Mouse (Mus musculus): ENCODE measurements at regions not wholly inside any gene's neighbourhood (a gene's known extent, or its start where the extent isn't known, plus 50 kb on each side); places are given as distances from the start of the nearest gene placed in this dataset.
A peak's percentile ranks its signal among the peaks of the same experiment; 100 is the strongest.

DNA sequence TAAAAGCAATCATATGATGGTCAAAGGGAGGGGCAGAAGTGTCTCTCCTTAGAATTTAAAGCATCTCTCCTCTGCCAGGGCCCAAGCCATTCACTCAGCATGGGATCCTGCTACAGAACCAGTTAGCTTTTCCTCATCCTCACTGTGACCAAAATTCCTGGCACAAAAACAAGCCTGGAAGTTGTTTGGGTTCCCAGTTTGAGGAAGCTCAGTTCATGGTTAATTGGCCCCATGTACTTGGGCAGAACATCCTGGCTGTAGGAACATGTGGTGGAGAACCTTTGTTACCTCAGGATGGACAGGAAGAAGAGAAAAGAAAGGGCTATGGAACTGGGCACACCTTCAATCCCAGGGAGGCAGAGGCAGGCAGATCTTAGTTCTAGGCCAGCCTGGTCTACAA, 52.4 kb upstream of the Mfge8 start:
- no peak overlapping the region for H3K27ac ChIP-seq (ENCODE audit: low read depth, low read length)
- no peaks in the 10 kb centered on the region for H3K27me3 ChIP-seq (ENCODE audit: control insufficient read depth, insufficient read depth, low read length)
- H3K4me3 ChIP-seq (ENCODE audit: low read length) = no peak overlapping the region
- ATAC-seq (ENCODE audit: low FRiP score, low TSS enrichment) = no peak
- H3K9me3 ChIP-seq (ENCODE audit: control insufficient read depth, low read length) = no peaks in the 10 kb centered on the region
- no peak overlapping the region for H3K4me2 ChIP-seq (replicated peaks; ENCODE audit: low read depth, low read length)
- no peak overlapping the region for H3K9ac ChIP-seq (ENCODE audit: low read depth, low read length)
- H3K36me3 ChIP-seq (ENCODE audit: control insufficient read depth, insufficient read depth, low read length) = no peaks in the 10 kb centered on the region
- 0 out of 2 replicates have a peak, but pooled peaks cover 2% of the 10 kb centered on the region for H3K4me1 ChIP-seq (ENCODE audit: control insufficient read depth, insufficient read depth, low read length)

DNA sequence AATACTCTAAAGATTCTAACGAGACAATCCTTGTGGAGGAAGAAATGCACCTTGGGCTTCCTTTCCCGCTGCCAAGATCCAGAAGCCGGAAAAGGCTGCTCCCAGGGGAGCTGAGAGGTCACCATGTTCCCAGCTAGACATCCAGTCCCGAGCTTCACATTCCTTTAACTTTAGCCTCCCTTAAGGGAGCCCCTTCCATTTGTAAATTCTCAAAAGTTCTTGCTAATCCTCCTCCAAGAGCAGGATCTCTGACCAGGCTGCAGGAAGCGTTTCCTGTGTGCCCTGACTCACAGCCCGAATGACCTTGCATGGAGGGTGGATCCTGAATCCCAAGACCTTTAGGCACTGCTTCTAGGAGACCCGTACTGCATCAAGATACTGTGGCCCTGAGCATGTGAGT, 53.5 kb upstream of the Mfge8 start:
- no peaks in the 10 kb centered on the region for H3K27me3 ChIP-seq (ENCODE audit: control insufficient read depth, insufficient read depth, low read length)
- WGBS = 54% methylated on average over 7 of the region's 7 CpGs
- H3K4me1 ChIP-seq (ENCODE audit: control insufficient read depth, insufficient read depth, low read length) = 0 out of 2 replicates have a peak, but pooled peaks cover 2% of the 10 kb centered on the region
- no peak overlapping the region for H3K4me3 ChIP-seq (ENCODE audit: low read length)
- no peak overlapping the region for H3K4me2 ChIP-seq (replicated peaks; ENCODE audit: low read depth, low read length)
- no peaks in the 10 kb centered on the region for H3K36me3 ChIP-seq (ENCODE audit: control insufficient read depth, insufficient read depth, low read length)
- no peak for ATAC-seq (ENCODE audit: low FRiP score, low TSS enrichment)
- H3K9ac ChIP-seq (ENCODE audit: low read depth, low read length) = no peak overlapping the region
- peak overlapping the region; percentile 82 for H3K27ac ChIP-seq (ENCODE audit: low read depth, low read length)
- H3K9me3 ChIP-seq (ENCODE audit: control insufficient read depth, low read length) = no peaks in the 10 kb centered on the region

DNA sequence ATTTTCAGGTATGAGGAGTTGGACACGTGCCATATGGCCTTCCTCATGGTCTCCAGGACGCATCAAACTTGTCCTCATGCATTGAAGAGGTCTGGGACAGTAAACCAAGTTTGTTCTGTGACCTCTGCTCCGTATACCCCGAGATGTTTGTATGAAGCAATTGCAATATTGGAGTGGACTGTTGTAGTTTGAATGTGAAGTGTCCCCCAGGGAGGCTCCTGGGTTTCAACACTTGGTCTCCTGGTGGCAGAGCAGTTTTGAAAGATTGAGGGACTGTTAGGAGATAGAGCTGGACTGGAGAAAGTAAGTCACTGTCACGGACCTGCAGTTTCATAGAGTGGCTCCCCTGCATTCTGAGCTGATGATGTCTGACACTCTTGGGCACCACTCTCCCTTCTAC, 54.6 kb upstream of the Mfge8 start:
- H3K4me3 ChIP-seq (ENCODE audit: low read length) = no peak overlapping the region
- no peaks in the 10 kb centered on the region for H3K9me3 ChIP-seq (ENCODE audit: control insufficient read depth, low read length)
- H3K4me1 ChIP-seq (ENCODE audit: control insufficient read depth, insufficient read depth, low read length) = 0 out of 2 replicates have a peak, but pooled peaks cover 2% of the 10 kb centered on the region
- no peaks in the 10 kb centered on the region for H3K27me3 ChIP-seq (ENCODE audit: control insufficient read depth, insufficient read depth, low read length)
- ATAC-seq (ENCODE audit: low FRiP score, low TSS enrichment) = no peak; the same call in 1 of the 2 replicates
- H3K27ac ChIP-seq (ENCODE audit: low read depth, low read length) = no peak overlapping the region
- no peaks in the 10 kb centered on the region for H3K36me3 ChIP-seq (ENCODE audit: control insufficient read depth, insufficient read depth, low read length)
- WGBS = 86% methylated on average over 5 of the region's 5 CpGs
- H3K4me2 ChIP-seq (replicated peaks; ENCODE audit: low read depth, low read length) = no peak overlapping the region
- no peak overlapping the region for H3K9ac ChIP-seq (ENCODE audit: low read depth, low read length)

DNA sequence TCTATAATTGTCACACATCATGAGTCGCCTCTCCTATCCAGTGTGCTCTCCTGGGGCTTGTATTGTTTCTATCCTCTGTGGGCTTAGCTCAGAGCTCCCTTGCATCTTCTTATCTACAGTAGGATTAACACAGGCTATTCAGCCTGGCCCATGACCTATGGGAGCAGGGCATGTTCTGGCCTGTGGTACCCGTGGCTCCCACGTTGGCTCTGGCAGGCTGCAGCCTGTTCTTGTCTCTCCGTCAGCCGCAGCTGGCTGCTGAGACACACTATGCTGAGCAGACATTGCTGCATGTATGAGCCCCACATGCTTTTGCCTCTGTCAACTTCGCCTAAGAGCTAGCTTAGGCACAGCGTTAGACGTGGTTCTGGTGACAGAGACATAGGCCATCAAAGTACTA, 58.3 kb upstream of the Mfge8 start:
- Histone ChIP-seq H3K27ac (ENCODE audit: low read depth, low read length) (no peak overlapping the region), H3K4me2 (replicated peaks; ENCODE audit: low read depth, low read length) (no peak overlapping the region), H3K4me3 (ENCODE audit: low read length) (no peak overlapping the region), H3K27me3 (ENCODE audit: control insufficient read depth, insufficient read depth, low read length) (no peaks in the 10 kb centered on the region), H3K4me1 (ENCODE audit: control insufficient read depth, insufficient read depth, low read length) (peaks cover 9% of the 10 kb centered on the region; the same call in 1 of the 2 replicates), H3K9me3 (ENCODE audit: control insufficient read depth, low read length) (no peaks in the 10 kb centered on the region), H3K36me3 (ENCODE audit: control insufficient read depth, insufficient read depth, low read length) (no peaks in the 10 kb centered on the region), H3K9ac (ENCODE audit: low read depth, low read length) (no peak overlapping the region)
- ATAC-seq (ENCODE audit: low FRiP score, low TSS enrichment) = no peak
- 67% methylated on average over 8 of the region's 8 CpGs for WGBS

DNA sequence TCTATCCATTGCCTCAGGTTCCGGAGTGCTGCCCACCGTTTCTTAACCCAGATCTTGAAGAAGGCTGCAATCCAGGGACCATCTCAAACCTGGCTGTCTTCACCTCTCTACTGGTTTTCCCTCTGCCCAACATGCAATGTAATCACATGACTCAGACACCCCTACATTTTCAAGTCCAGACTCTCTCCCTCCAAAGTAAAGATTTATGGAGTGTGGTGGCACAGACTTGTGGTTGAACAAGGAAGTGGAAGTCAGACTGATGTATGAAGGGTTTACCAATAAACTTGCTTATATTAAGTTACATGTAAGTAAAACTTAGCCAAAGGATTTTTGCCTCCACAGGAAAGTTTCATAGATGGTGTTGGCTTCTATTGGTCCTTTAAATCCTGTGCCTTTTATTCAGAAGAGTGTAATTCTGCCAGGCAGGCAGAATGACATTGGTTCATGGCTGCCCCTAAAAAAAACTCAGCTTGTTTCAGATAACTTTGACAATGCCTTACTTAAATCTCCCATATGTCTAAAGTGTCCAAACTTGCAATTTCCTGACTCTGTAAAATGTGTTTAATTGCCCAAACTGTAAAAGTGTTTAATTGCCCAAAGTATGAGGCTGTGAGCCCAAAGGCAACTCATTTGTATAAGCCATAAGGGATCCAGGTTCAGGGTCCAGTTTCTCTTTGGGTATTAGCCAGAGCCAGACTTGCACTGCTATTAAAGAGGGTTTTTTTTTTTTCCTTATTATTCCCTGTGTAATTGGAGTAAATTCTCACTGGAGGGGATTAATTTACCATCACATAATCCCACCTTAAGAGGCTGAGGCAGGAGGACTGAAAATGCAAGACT, 61.7 kb upstream of the Mfge8 start:
- ATAC-seq (ENCODE audit: low FRiP score, low TSS enrichment) = no peak
- no peak overlapping the region for H3K27ac ChIP-seq (ENCODE audit: low read depth, low read length)

DNA sequence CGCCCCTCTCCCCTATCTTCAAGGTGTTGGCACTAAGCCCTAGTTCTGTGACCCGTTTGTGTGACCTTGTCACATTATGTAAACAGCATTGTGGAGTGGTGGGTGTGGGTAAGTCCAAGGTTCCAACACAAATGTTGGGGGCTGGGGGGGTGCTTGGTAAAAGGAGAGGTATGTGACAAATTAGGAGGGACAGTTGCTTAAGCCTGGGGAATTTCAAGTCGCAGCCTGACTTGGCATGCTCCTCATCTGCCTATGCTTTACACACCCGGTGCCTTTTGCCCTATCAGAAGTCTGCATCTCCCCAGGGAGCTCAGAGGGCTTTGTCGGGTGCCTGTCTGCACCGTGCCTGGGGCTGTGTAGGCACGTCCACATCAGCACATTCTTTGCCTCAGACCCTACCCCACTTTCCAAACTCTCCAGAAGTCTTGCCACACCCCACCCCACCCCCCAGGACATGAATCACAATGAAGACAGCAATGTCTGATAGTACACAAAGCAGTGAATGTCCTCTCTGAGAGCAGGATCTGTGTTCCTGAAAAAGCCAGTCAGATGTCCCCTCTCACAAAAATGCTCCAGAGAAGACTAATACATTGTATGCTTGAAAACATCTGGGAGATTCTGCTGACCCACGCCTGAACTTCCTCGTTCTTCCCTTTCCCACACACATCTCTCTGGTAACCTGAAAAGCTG, 61.6 kb upstream of the Abhd2 start:
- Histone ChIP-seq H3K36me3 (ENCODE audit: control insufficient read depth, insufficient read depth, low read length) (no peaks in the 10 kb centered on the region), H3K9ac (ENCODE audit: low read depth, low read length) (no peak overlapping the region), H3K4me2 (replicated peaks; ENCODE audit: low read depth, low read length) (peak overlapping the region; percentile 15; the same call in 1 of the 2 replicates), H3K9me3 (ENCODE audit: control insufficient read depth, low read length) (peaks cover 3% of the 10 kb centered on the region; the same call in 1 of the 2 replicates), H3K27me3 (ENCODE audit: control insufficient read depth, insufficient read depth, low read length) (no peaks in the 10 kb centered on the region), H3K27ac (ENCODE audit: low read depth, low read length) (no peak overlapping the region), H3K4me1 (ENCODE audit: control insufficient read depth, insufficient read depth, low read length) (peaks cover 9% of the 10 kb centered on the region; the same call in 1 of the 2 replicates), H3K4me3 (ENCODE audit: low read length) (no peak overlapping the region)
- ATAC-seq (ENCODE audit: low FRiP score, low TSS enrichment) = peak; percentile 66
- 23% methylated on average over 9 of the region's 9 CpGs for WGBS

More for the DNA sequence above, 61.7 kb upstream of the Mfge8 start:
- Histone ChIP-seq H3K36me3 (ENCODE audit: control insufficient read depth, insufficient read depth, low read length) (no peaks in the 10 kb centered on the region), H3K4me1 (ENCODE audit: control insufficient read depth, insufficient read depth, low read length) (peaks cover 9% of the 10 kb centered on the region; the same call in 1 of the 2 replicates), H3K9ac (ENCODE audit: low read depth, low read length) (no peak overlapping the region), H3K4me3 (ENCODE audit: low read length) (no peak overlapping the region), H3K9me3 (ENCODE audit: control insufficient read depth, low read length) (no peaks in the 10 kb centered on the region), H3K27me3 (ENCODE audit: control insufficient read depth, insufficient read depth, low read length) (no peaks in the 10 kb centered on the region), H3K4me2 (replicated peaks; ENCODE audit: low read depth, low read length) (no peak overlapping the region)
- WGBS = 91% methylated on average over 2 of the region's 2 CpGs

DNA sequence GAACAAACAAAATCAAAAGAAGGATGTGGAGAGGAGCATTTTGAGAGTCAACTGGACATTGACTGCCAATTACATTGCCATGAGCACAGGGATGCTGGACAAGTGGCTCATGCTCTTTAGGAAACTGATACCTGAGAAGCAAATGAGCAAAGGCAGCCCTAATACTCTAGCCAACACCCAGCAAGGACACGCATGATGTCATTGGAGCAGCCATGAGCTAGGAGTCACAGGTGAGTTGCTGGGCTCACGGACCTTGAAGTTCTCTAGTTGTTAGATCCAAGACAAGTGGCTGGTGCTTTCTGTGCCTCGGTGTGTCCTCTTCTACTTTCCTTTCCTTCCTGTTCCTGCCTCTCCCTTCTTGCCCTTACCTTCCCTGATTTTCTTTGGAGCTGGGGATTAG, 60.8 kb upstream of the Abhd2 start:
- Histone ChIP-seq H3K27me3 (ENCODE audit: control insufficient read depth, insufficient read depth, low read length) (no peaks in the 10 kb centered on the region), H3K4me2 (replicated peaks; ENCODE audit: low read depth, low read length) (no peak overlapping the region), H3K4me3 (ENCODE audit: low read length) (no peak overlapping the region), H3K4me1 (ENCODE audit: control insufficient read depth, insufficient read depth, low read length) (peaks cover 9% of the 10 kb centered on the region; the same call in 1 of the 2 replicates), H3K9ac (ENCODE audit: low read depth, low read length) (no peak overlapping the region), H3K36me3 (ENCODE audit: control insufficient read depth, insufficient read depth, low read length) (no peaks in the 10 kb centered on the region), H3K9me3 (ENCODE audit: control insufficient read depth, low read length) (peaks cover 4% of the 10 kb centered on the region; the same call in 1 of the 2 replicates), H3K27ac (ENCODE audit: low read depth, low read length) (no peak overlapping the region)
- WGBS = 84% methylated on average over 3 of the region's 3 CpGs
- ATAC-seq (ENCODE audit: low FRiP score, low TSS enrichment) = no peak

DNA sequence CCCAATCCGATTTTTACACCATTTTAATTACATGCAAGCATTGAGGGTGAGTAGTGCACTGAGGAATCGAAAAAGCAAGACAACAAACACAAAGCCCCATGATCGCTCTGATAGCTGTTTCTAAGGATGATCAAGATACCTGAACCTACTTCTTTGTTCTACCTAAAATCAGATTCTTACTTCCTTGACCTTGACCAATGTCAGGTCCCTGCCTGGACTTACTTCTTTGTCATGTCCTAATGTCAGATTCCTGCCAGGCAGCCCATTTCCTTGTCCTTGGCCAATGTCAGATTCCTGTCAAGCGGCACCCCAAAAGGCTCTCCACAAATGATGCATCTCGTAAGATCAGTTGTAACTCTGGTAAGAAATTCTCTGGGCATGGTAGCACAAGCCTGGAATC, 58.0 kb upstream of the Abhd2 start:
- Histone ChIP-seq H3K27me3 (ENCODE audit: control insufficient read depth, insufficient read depth, low read length) (no peaks in the 10 kb centered on the region), H3K9me3 (ENCODE audit: control insufficient read depth, low read length) (peaks cover 4% of the 10 kb centered on the region; the same call in 1 of the 2 replicates), H3K4me2 (replicated peaks; ENCODE audit: low read depth, low read length) (no peak overlapping the region), H3K9ac (ENCODE audit: low read depth, low read length) (no peak overlapping the region), H3K4me3 (ENCODE audit: low read length) (no peak overlapping the region), H3K27ac (ENCODE audit: low read depth, low read length) (no peak overlapping the region), H3K4me1 (ENCODE audit: control insufficient read depth, insufficient read depth, low read length) (peaks cover 9% of the 10 kb centered on the region; the same call in 1 of the 2 replicates), H3K36me3 (ENCODE audit: control insufficient read depth, insufficient read depth, low read length) (no peaks in the 10 kb centered on the region)
- WGBS = 91% methylated on average over 5 of the region's 5 CpGs
- no peak for ATAC-seq (ENCODE audit: low FRiP score, low TSS enrichment)

DNA sequence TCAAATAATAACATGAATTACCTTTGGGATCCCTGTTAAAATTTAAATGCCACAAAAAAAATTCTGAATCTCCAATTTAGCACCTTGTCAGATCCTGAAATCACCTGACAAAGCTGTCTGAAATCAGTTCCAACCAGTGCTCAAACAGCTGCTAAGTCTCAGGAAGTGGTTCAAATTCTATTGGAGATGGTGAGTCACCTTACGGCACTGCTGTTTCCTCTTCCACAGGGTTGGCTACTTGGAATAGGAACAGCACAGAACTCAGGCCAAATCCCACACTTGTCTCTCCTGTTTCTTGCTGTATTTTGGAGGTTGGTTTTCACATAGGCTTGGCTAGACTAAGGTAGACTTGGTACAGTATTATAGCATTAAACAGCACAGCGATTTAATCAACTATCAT, 55.8 kb upstream of the Abhd2 start:
- Histone ChIP-seq H3K9ac (ENCODE audit: low read depth, low read length) (no peak overlapping the region), H3K4me1 (ENCODE audit: control insufficient read depth, insufficient read depth, low read length) (no peaks in the 10 kb centered on the region), H3K27ac (ENCODE audit: low read depth, low read length) (no peak overlapping the region), H3K9me3 (ENCODE audit: control insufficient read depth, low read length) (peaks cover 4% of the 10 kb centered on the region; the same call in 1 of the 2 replicates), H3K4me3 (ENCODE audit: low read length) (no peak overlapping the region), H3K4me2 (replicated peaks; ENCODE audit: low read depth, low read length) (no peak overlapping the region), H3K36me3 (ENCODE audit: control insufficient read depth, insufficient read depth, low read length) (no peaks in the 10 kb centered on the region), H3K27me3 (ENCODE audit: control insufficient read depth, insufficient read depth, low read length) (no peaks in the 10 kb centered on the region)
- no peak for ATAC-seq (ENCODE audit: low FRiP score, low TSS enrichment)
- WGBS = 88% methylated on average over 2 of the region's 2 CpGs

All from kidney, embryonic 14.5 days (tissue).